10 mouse cellular contexts compared by ENCODE assay signal in the genomic region with DNA sequence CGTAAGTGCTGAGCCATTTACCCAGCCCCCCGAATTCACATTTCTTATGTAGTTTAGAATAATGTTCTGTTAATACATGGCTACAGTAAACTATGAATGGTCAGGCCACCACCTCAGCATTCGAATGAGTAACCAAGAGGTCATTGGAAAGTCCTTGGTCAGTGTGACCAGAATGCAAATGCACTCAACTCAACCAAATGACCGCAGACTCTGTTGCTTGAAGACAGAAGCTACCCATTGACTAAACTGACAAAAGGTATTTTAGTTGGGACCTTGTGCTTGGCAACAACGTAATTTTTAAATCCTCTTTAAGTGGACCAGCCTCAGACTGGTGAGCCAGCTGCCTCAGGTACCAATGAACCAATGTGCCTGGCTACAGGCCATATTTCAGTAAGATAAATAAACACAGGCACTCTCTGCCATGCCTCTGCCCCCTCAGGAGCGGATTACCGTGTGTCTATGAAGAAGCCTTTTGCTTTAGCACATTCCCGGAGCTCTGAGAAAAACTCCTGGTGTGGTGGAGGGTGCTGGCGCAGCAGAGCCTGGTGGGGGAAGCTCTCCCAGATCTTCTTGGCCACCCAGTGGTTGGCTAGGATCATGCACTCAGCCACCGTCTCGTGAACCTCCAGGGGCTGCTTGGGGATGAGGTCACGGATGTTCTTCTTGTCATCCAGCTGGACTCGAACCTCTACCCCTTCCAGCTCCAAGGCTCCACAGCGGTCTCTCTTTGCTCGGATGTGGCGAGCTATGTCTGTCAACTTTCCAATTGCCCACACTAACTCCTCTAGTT. TPM values are rescaled to one million over a fixed set of nuclear protein-coding genes. Genes with fewer than 3 reads are reported as not detected.
DNase-seq lines count a peak whose midpoint lies in the region; ATAC-seq and TF ChIP-seq lines count a peak whose summit lies in the region.
"Had no signal": no experiment of that assay in that cellular context is flagged by ENCODE, and none has a peak within 500 bp of the region (broad histone marks: within the 10 kb centered on the region; RNA-seq: fewer than 3 reads in every experiment).

No protein-coding gene starts in this region.

- no peak overlapping the region for H3K9ac ChIP-seq in midbrain, embryonic 11.5 days (ENCODE audit: low read length)
- H3K9ac ChIP-seq in midbrain, embryonic 15.5 days = no peak overlapping the region
- H3K9ac ChIP-seq: embryonic facial prominence, embryonic 15.5 days; liver, embryonic 12.5 days had no signal

- no peaks in the 10 kb centered on the region for H3K4me1 ChIP-seq in midbrain, embryonic 11.5 days (ENCODE audit: control insufficient read depth, insufficient read depth, low read length)
- H3K4me1 ChIP-seq in midbrain, embryonic 15.5 days = no peaks in the 10 kb centered on the region
- no peaks in the 10 kb centered on the region for H3K4me1 ChIP-seq in cortical plate, adult 2 months (ENCODE audit: control insufficient read depth, insufficient read depth, low read length)
- H3K4me1 ChIP-seq: embryonic facial prominence, embryonic 15.5 days had no signal

- no peak for ATAC-seq in midbrain, embryonic 11.5 days (ENCODE audit: low FRiP score)
- ATAC-seq in midbrain, embryonic 15.5 days (replicated peaks) = no peak
- no peak for ATAC-seq in inflammation-experienced regulatory T-cells, adult 6 months
- ATAC-seq: liver, embryonic 12.5 days had no signal

- peaks cover 2% of the 10 kb centered on the region; the same call in 1 of the 2 replicates for H3K36me3 ChIP-seq in midbrain, embryonic 11.5 days (ENCODE audit: control insufficient read depth, insufficient read depth, low read length)
- H3K36me3 ChIP-seq in midbrain, embryonic 15.5 days (replicated peaks) = peaks cover 20% of the 10 kb centered on the region; the same call in 1 of the 2 replicates

- no peaks in the 10 kb centered on the region for H3K27me3 ChIP-seq in midbrain, embryonic 11.5 days (ENCODE audit: control insufficient read depth, insufficient read depth, low read length)
- H3K27me3 ChIP-seq in midbrain, embryonic 15.5 days (replicated peaks) = no peaks in the 10 kb centered on the region
- H3K27me3 ChIP-seq: embryonic facial prominence, embryonic 15.5 days; liver, embryonic 12.5 days had no signal

- 0 out of 2 replicates have a peak, but pooled peaks have one; percentile 7 for TF ChIP-seq CTCF in cortical plate, adult 2 months (IDR thresholded peaks at IDR 0.05; ENCODE audit: extremely low read depth, insufficient read depth, low read length)

- WGBS in midbrain, embryonic 11.5 days = 85% methylated on average over 16 of the region's 16 CpGs
- WGBS in midbrain, embryonic 15.5 days = 83% methylated on average over 16 of the region's 16 CpGs

- H3K4me3 ChIP-seq in midbrain, embryonic 11.5 days (ENCODE audit: low read depth, low read length) = no peak overlapping the region
- no peak overlapping the region for H3K4me3 ChIP-seq in midbrain, embryonic 15.5 days
- H3K4me3 ChIP-seq in cortical plate, adult 2 months (ENCODE audit: insufficient read depth, low read length) = no peak overlapping the region
- H3K4me3 ChIP-seq: embryonic facial prominence, embryonic 15.5 days; liver, embryonic 12.5 days had no signal

- H3K9me3 ChIP-seq in midbrain, embryonic 11.5 days (ENCODE audit: control insufficient read depth, low read length) = no peaks in the 10 kb centered on the region
- no peaks in the 10 kb centered on the region for H3K9me3 ChIP-seq in midbrain, embryonic 15.5 days
- H3K9me3 ChIP-seq: embryonic facial prominence, embryonic 15.5 days; liver, embryonic 12.5 days had no signal

- no peak for TF ChIP-seq POLR2A in cortical plate, adult 2 months (IDR thresholded peaks at IDR 0.05; ENCODE audit: extremely low read depth, insufficient read depth, low read length)

- peak; percentile 62 for DNase-seq in heart, adult 11 months
- no peak for DNase-seq in heart, adult 9 months (ENCODE audit: low spot score in 2 of 2)
- peak; percentile 84 for DNase-seq in midbrain, embryonic 11.5 days (ENCODE audit: low spot score, missing footprints)
- DNase-seq in kidney, postnatal 4 days = peak; percentile 49 to 61
- no peak for DNase-seq in gastrocnemius, postnatal 4 days (ENCODE audit: low spot score in 2 of 2)

- no peak overlapping the region for H3K27ac ChIP-seq in midbrain, embryonic 11.5 days (ENCODE audit: low read depth, low read length)
- H3K27ac ChIP-seq in midbrain, embryonic 15.5 days = no peak overlapping the region
- no peak overlapping the region for H3K27ac ChIP-seq in cortical plate, adult 2 months (ENCODE audit: insufficient read depth, low read length)
- H3K27ac ChIP-seq: embryonic facial prominence, embryonic 15.5 days; liver, embryonic 12.5 days had no signal

- H3K4me2 ChIP-seq in midbrain, embryonic 11.5 days = no peak overlapping the region
- no peak overlapping the region for H3K4me2 ChIP-seq in midbrain, embryonic 15.5 days
- H3K4me2 ChIP-seq: embryonic facial prominence, embryonic 15.5 days; liver, embryonic 12.5 days had no signal

RNA-seq across cellular contexts. Expression of a gene that starts 29.8 kb away (rescaled TPM):
- 286 TPM in 2 replicates for polyA plus RNA-seq in midbrain, embryonic 11.5 days (2014; fragmentation: Nextera tagmentation; extraction: Ambion mirVana)
- polyA plus RNA-seq in midbrain, embryonic 15.5 days (2015; fragmentation: Nextera tagmentation; extraction: Ambion mirVana) = 57.0 and 67.9 TPM in 2 replicates
- polyA plus RNA-seq in cortical plate, adult 2 months (2012; rRNA removed) = 31.0 and 33.9 TPM in 2 replicates
- 100 to 1,000 TPM in 1 of 3 experiments, 10 to 100 TPM in 2; 52.8 to 148 (median 66.4) TPM for polyA plus RNA-seq in inflammation-experienced regulatory T-cells, adult 6 months (2017; shearing (Covaris generic))
- 10 to 100 TPM; 40.9 to 41.6 TPM for total RNA-seq in gastrocnemius, postnatal 4 days (2021)

RNA-seq across cellular contexts. Expression of a gene that starts 29.9 kb away (rescaled TPM):
- polyA plus RNA-seq in midbrain, embryonic 11.5 days (2014; fragmentation: Nextera tagmentation; extraction: Ambion mirVana) = 26.5 and 27.1 TPM in 2 replicates
- polyA plus RNA-seq in midbrain, embryonic 15.5 days (2015; fragmentation: Nextera tagmentation; extraction: Ambion mirVana) = 22.8 and 25.5 TPM in 2 replicates
- polyA plus RNA-seq in cortical plate, adult 2 months (2012; rRNA removed) = 25.4 and 26.2 TPM in 2 replicates
- polyA plus RNA-seq in inflammation-experienced regulatory T-cells, adult 6 months (2017; shearing (Covaris generic)) = 10 to 100 TPM in 2 of 3 experiments, 1 to 10 TPM in 1; 9.5 to 11.8 (median 11.2) TPM
- total RNA-seq in gastrocnemius, postnatal 4 days (2021) = 10 to 100 TPM; 15.3 to 17.1 TPM

RNA-seq across cellular contexts. Expression of a gene that starts 57.8 kb away (rescaled TPM):
- polyA plus RNA-seq in midbrain, embryonic 11.5 days (2014; fragmentation: Nextera tagmentation; extraction: Ambion mirVana) = 78.2 and 78.8 TPM in 2 replicates
- polyA plus RNA-seq in midbrain, embryonic 15.5 days (2015; fragmentation: Nextera tagmentation; extraction: Ambion mirVana) = 56.9 and 60.1 TPM in 2 replicates
- 172 and 175 TPM in 2 replicates for polyA plus RNA-seq in cortical plate, adult 2 months (2012; rRNA removed)
- polyA plus RNA-seq in inflammation-experienced regulatory T-cells, adult 6 months (2017; shearing (Covaris generic)) = 10 to 100 TPM; 24.0 to 24.2 (median 24.1) TPM
- 100 to 1,000 TPM; 113 to 118 TPM for total RNA-seq in gastrocnemius, postnatal 4 days (2021)

Comparison
In these comparisons a context has a peak if more than half of its experiments do, and no peak if none do; other contexts are left out.
1. DNase-seq: peak in heart, adult 11 months (single experiment), midbrain, embryonic 11.5 days (single experiment) and kidney, postnatal 4 days (2 of 2); none in heart, adult 9 months (0 of 2) and gastrocnemius, postnatal 4 days (0 of 2).